Mouse (Mus musculus) CH12.LX (cell line): ENCODE data around the gene Akap8. TPM values are rescaled to one million over a fixed set of nuclear protein-coding genes. Genes with fewer than 3 reads are reported as not detected.

Experiments
- DNase-seq: peaks from one replicate; pipeline ENCODE4 v3.0.0-alpha.2; 2013; ENCODE audit errors: extremely low read depth
- H3K27ac ChIP-seq: 2 replicates; pipeline ENCODE4 v1.5.1; 2012; ENCODE audit warnings: low read depth, mild to moderate bottlenecking, control low read depth, moderate library complexity; ENCODE audit not compliant: insufficient read depth
- H3K27me3 ChIP-seq: replicated peaks from 2 replicates; pipeline ENCODE3; 2012; ENCODE audit warnings: inconsistent platforms
- H3K36me3 ChIP-seq, 2 experiments: replicated peaks in 1 of 2; 2 replicates each; pipeline versions ENCODE3 to v1.6.1; 2012; ENCODE audit warnings: inconsistent platforms in 1 of 2, low read length in 1 of 2, mild to moderate bottlenecking in 1 of 2, mixed read lengths in 1 of 2, moderate library complexity in 1 of 2; ENCODE audit not compliant: control insufficient read depth in 1 of 2, insufficient read depth in 1 of 2
- H3K4me1 ChIP-seq, 2 experiments: 2 replicates each; pipeline ENCODE4 v1.6.1; 2012; ENCODE audit warnings: inconsistent platforms in 1 of 2, moderate library complexity in 1 of 2; ENCODE audit not compliant: insufficient read depth in 2 of 2, control insufficient read depth in 1 of 2
- H3K4me2 ChIP-seq: 2 replicates; pipeline ENCODE4 v1.6.1; 2012; ENCODE audit warnings: low read depth, mild to moderate bottlenecking, control low read depth; ENCODE audit not compliant: poor library complexity, insufficient read depth, severe bottlenecking
- H3K4me3 ChIP-seq, 3 experiments: fragments of 150-350 bp in 1 of 3; sonication (generic) in 1 of 3; replicated peaks in 1 of 3; 2 replicates each; pipeline versions ENCODE3 to v1.5.1; 2011 to 2012; ENCODE audit warnings: low read depth in 2 of 3, low read length in 2 of 3, mild to moderate bottlenecking in 2 of 3, moderate library complexity in 2 of 3, control low read depth in 1 of 3, improper control_type of control experiment in 1 of 3, inconsistent platforms in 1 of 3, mixed read lengths in 1 of 3; ENCODE audit not compliant: poor library complexity in 1 of 3
- H3K79me2 ChIP-seq: replicated peaks from 2 replicates; pipeline ENCODE4 v1.6.1; 2012; ENCODE audit warnings: mild to moderate bottlenecking, moderate library complexity; ENCODE audit not compliant: control insufficient read depth, poor library complexity, insufficient read depth, severe bottlenecking; ENCODE audit errors: extremely low read depth
- H3K9ac ChIP-seq: 2 replicates; pipeline ENCODE4 v1.6.1; 2012; ENCODE audit warnings: low read depth, mild to moderate bottlenecking, control low read depth, moderate library complexity; ENCODE audit not compliant: insufficient read depth
- H3K9me3 ChIP-seq: replicated peaks from 2 replicates; pipeline ENCODE3; 2012; ENCODE audit warnings: low read length, inconsistent platforms, mixed read lengths
- BHLHE40 ChIP-seq: IDR thresholded peaks from 2 replicates; pipeline ENCODE4 v1.6.1; 2011; ENCODE audit warnings: mild to moderate bottlenecking, low read depth, low read length, improper control_type of control experiment
- CHD1 ChIP-seq: IDR thresholded peaks from 2 replicates; pipeline ENCODE4 v1.6.1; 2012; ENCODE audit warnings: low read depth, low read length, improper control_type of control experiment, inconsistent platforms
- CHD2 ChIP-seq: IDR thresholded peaks from 2 replicates; pipeline ENCODE4 v1.6.1; 2011; ENCODE audit warnings: low read length, improper control_type of control experiment
- CTCF ChIP-seq, 2 experiments: IDR thresholded peaks in 1 of 2; conservative IDR thresholded peaks in 1 of 2; 2 replicates each; pipeline ENCODE4 v1.5.1; 2011 to 2012; ENCODE audit warnings: low read depth in 2 of 2, low read length in 2 of 2, improper control_type of control experiment in 1 of 2, inconsistent platforms in 1 of 2, mild to moderate bottlenecking in 1 of 2, moderate library complexity in 1 of 2
- ELF1 ChIP-seq: IDR thresholded peaks from 2 replicates; pipeline ENCODE4 v1.6.1; 2014; ENCODE audit warnings: low read depth, mild to moderate bottlenecking, inconsistent platforms, low read length, improper control_type of control experiment
- EP300 ChIP-seq: IDR thresholded peaks from 2 replicates; pipeline ENCODE4 v1.6.1; 2011; ENCODE audit warnings: low read length, improper control_type of control experiment
- GABPA ChIP-seq: IDR thresholded peaks from 2 replicates; pipeline ENCODE4 v1.6.1; 2012; ENCODE audit warnings: low read depth, low read length, improper control_type of control experiment, inconsistent platforms; ENCODE audit not compliant: insufficient replicate concordance
- HCFC1 ChIP-seq: IDR thresholded peaks from 2 replicates; pipeline ENCODE4 v1.6.1; 2012; ENCODE audit warnings: low read depth, mild to moderate bottlenecking, inconsistent platforms, low read length, improper control_type of control experiment
- JUND ChIP-seq: conservative IDR thresholded peaks from 2 replicates; pipeline ENCODE4 v1.6.1; 2011; ENCODE audit warnings: low read depth, low read length, improper control_type of control experiment
- KAT2A ChIP-seq: IDR thresholded peaks from 2 replicates; pipeline ENCODE4 v1.6.1; 2012; ENCODE audit warnings: low read length, improper control_type of control experiment, inconsistent platforms; ENCODE audit not compliant: insufficient replicate concordance
- MAX ChIP-seq: IDR thresholded peaks from 2 replicates; pipeline ENCODE4 v1.6.1; 2011; ENCODE audit warnings: low read length, improper control_type of control experiment
- MAZ ChIP-seq: IDR thresholded peaks from 2 replicates; pipeline ENCODE4 v1.6.1; 2012; ENCODE audit warnings: low read depth, mild to moderate bottlenecking, inconsistent platforms, low read length, improper control_type of control experiment, moderate library complexity
- MEF2A ChIP-seq: IDR thresholded peaks from 2 replicates; pipeline ENCODE4 v1.6.1; 2014; ENCODE audit warnings: low read depth, mild to moderate bottlenecking, inconsistent platforms, low read length, improper control_type of control experiment, borderline replicate concordance
- MXI1 ChIP-seq: IDR thresholded peaks from 2 replicates; pipeline ENCODE4 v1.6.1; 2011; ENCODE audit warnings: mild to moderate bottlenecking, low read depth, low read length, improper control_type of control experiment
- MYC ChIP-seq: IDR thresholded peaks from 2 replicates; pipeline ENCODE4 v1.6.1; 2011; ENCODE audit warnings: low read depth, mild to moderate bottlenecking, improper control_type of control experiment, low read length
- NELFE ChIP-seq: IDR thresholded peaks from 2 replicates; pipeline ENCODE4 v1.6.1; 2011; ENCODE audit warnings: low read depth, low read length, improper control_type of control experiment
- NRF1 ChIP-seq: IDR thresholded peaks from 2 replicates; pipeline ENCODE4 v1.6.1; 2014; ENCODE audit warnings: low read depth, mild to moderate bottlenecking, inconsistent platforms, low read length, improper control_type of control experiment, moderate library complexity
- PAX5 ChIP-seq: IDR thresholded peaks from 2 replicates; pipeline ENCODE4 v1.6.1; 2012; ENCODE audit warnings: low read length, inconsistent platforms, mixed read lengths
- POLR2A ChIP-seq: IDR thresholded peaks from 2 replicates; pipeline ENCODE4 v1.6.1; 2011; ENCODE audit warnings: low read depth, mild to moderate bottlenecking, improper control_type of control experiment, low read length
- POLR2AphosphoS2 ChIP-seq: IDR thresholded peaks from 2 replicates; pipeline ENCODE4 v1.6.1; 2011; ENCODE audit warnings: low read depth, low read length, improper control_type of control experiment
- RCOR1 ChIP-seq: conservative IDR thresholded peaks from 2 replicates; pipeline ENCODE4 v1.6.1; 2012; ENCODE audit warnings: low read depth, mild to moderate bottlenecking, inconsistent platforms, low read length, improper control_type of control experiment
- SIN3A ChIP-seq: IDR thresholded peaks from 2 replicates; pipeline ENCODE4 v1.6.1; 2012; ENCODE audit warnings: low read length, improper control_type of control experiment, inconsistent platforms
- SMC3 ChIP-seq: IDR thresholded peaks from 2 replicates; pipeline ENCODE4 v1.6.1; 2011; ENCODE audit warnings: low read depth, low read length, improper control_type of control experiment
- TBP ChIP-seq: conservative IDR thresholded peaks from 2 replicates; pipeline ENCODE4 v1.6.1; 2011; ENCODE audit warnings: low read depth, low read length, improper control_type of control experiment
- USF1 ChIP-seq: IDR thresholded peaks from 2 replicates; pipeline ENCODE4 v1.6.1; 2014; ENCODE audit warnings: low read depth, mild to moderate bottlenecking, inconsistent platforms, low read length, improper control_type of control experiment
- USF2 ChIP-seq: conservative IDR thresholded peaks from 2 replicates; pipeline ENCODE4 v1.6.1; 2011; ENCODE audit warnings: low read depth, low read length, improper control_type of control experiment
- ZC3H11A ChIP-seq: IDR thresholded peaks from 2 replicates; pipeline ENCODE4 v1.6.1; 2012; ENCODE audit warnings: low read depth, mild to moderate bottlenecking, inconsistent platforms, low read length, improper control_type of control experiment
- ZKSCAN1 ChIP-seq: IDR thresholded peaks from 2 replicates; pipeline ENCODE4 v1.6.1; 2012; ENCODE audit warnings: low read depth, inconsistent platforms, low read length, improper control_type of control experiment, borderline replicate concordance
- ZMIZ1 ChIP-seq: IDR thresholded peaks from 2 replicates; pipeline ENCODE4 v1.6.1; 2012; ENCODE audit warnings: low read depth, mild to moderate bottlenecking, inconsistent platforms, low read length, improper control_type of control experiment
- ZNF384 ChIP-seq: IDR thresholded peaks from 2 replicates; pipeline ENCODE4 v1.6.1; 2012; ENCODE audit warnings: low read depth, low read length, improper control_type of control experiment, inconsistent platforms
- dilution Hi-C: fragments of 300-500 bp; cut with MboI; formaldehyde crosslinking; loops from 2 replicates; pipeline ENCODE4 v1.14.3; 2020; ENCODE audit warnings: low sequenced_read_pairs; ENCODE audit not compliant: extremely low pct_unique_long_range_greater_than_20kb, extremely low pct_ligation_motif_present
- in situ Hi-C: fragments of 300-500 bp; cut with MboI; formaldehyde crosslinking; loops from 3 replicates; pipeline ENCODE4 v1.14.3; 2019; ENCODE audit warnings: low sequenced_read_pairs, low pct_ligation_motif_present, low pct_unique_long_range_greater_than_20kb, mixed read lengths
- polyA plus RNA-seq: library from polyadenylated mRNA; unstranded; fragments of >175 nt; gene quantifications from 2 replicates; pipeline ENCODE4 v1.2.1, GENCODE M21; 2012; ENCODE audit warnings: low read depth; ENCODE audit not compliant: insufficient read length
- total RNA-seq, 2 experiments: library from RNA; depleted of rRNA; stranded (reverse); fragments of 300-350 nt in 1 of 2; fragments of >200 nt in 1 of 2; gene quantifications; 2 replicates each; pipeline ENCODE4 v1.2.3; 2012 to 2014

The Akap8 gene
- total and polyA plus RNA-seq, 3 experiments: 62.5 to 146 (median 75.2) TPM

- H3K4me1 ChIP-seq: peaks cover 0 to 26% of the 10 kb centered on the region in 2 experiments; a peak in 2 of 4 replicates
- in situ Hi-C loops: no loop called here
- no peak for DNase-seq
- no peak overlapping the region for H3K4me3 ChIP-seq
- no peak overlapping the region for H3K27ac ChIP-seq
- no peaks in the 10 kb centered on the region for H3K9me3 ChIP-seq
- no peak for TF ChIP-seq CTCF (conservative IDR thresholded peaks at IDR 0.05 in 1 of 2, IDR thresholded peaks at IDR 0.05 in 1 of 2; ENCODE audit: low read depth in 2 of 2, low read length in 2 of 2)
- TF ChIP-seq MYC: no peak
- no peak for TF ChIP-seq BHLHE40
- TF ChIP-seq ZKSCAN1: no peak
- TF ChIP-seq POLR2A: no peak
- TF ChIP-seq ZC3H11A: no peak
- no peak for TF ChIP-seq NRF1
- peak; percentile 1; the same call in 1 of the 2 replicates for TF ChIP-seq ZMIZ1
- no peak for TF ChIP-seq ZNF384
- TF ChIP-seq RCOR1: no peak
- TF ChIP-seq GABPA: no peak
- no peak for TF ChIP-seq SMC3
- no peak for TF ChIP-seq PAX5
- no peak for TF ChIP-seq ELF1
- no peak for TF ChIP-seq CHD2
- no peak for TF ChIP-seq MXI1
- peak; percentile 29; the same call in 1 of the 2 replicates for TF ChIP-seq POLR2AphosphoS2
- peaks cover 22 to 50% of the 10 kb centered on the region in 2 experiments for H3K36me3 ChIP-seq
- no peaks in the 10 kb centered on the region for H3K27me3 ChIP-seq
- no peak overlapping the region for H3K9ac ChIP-seq
- peaks cover 27% of the 10 kb centered on the region for H3K79me2 ChIP-seq
- no peak overlapping the region for H3K4me2 ChIP-seq
- dilution Hi-C loops: no loop called here
These were observed 30.7 kb upstream of the Akap8 start for GRCm38 (mm10) chr17:32351726-32352125.

GRCm38 (mm10) chr17:32351269-32351668 is 30.2 kb upstream of the Akap8 start:
- Histone ChIP-seq H3K27ac (no peak overlapping the region), H3K9me3 (no peaks in the 10 kb centered on the region), H3K79me2 (peaks cover 30% of the 10 kb centered on the region), H3K4me3 (peak overlapping the region in 2 of 3 experiments; percentile 65 to 69), H3K36me3 (peaks cover 18 to 45% of the 10 kb centered on the region in 2 experiments), H3K27me3 (no peaks in the 10 kb centered on the region), H3K4me2 (peak overlapping the region; percentile 94), H3K4me1 (peaks cover 0 to 26% of the 10 kb centered on the region in 2 experiments; a peak in 2 of 4 replicates), H3K9ac (no peak overlapping the region; the same call in 1 of the 2 replicates)
- dilution Hi-C loops (no loop called here), in situ Hi-C loops (no loop called here)
- DNase-seq: no peak
- no peak for TF ChIP-seq SIN3A
- TF ChIP-seq USF1: no peak
- no peak for TF ChIP-seq SMC3
- TF ChIP-seq KAT2A: no peak
- TF ChIP-seq JUND: no peak
- TF ChIP-seq TBP: no peak
- no peak for TF ChIP-seq MEF2A
- TF ChIP-seq CHD1: no peak
- TF ChIP-seq GABPA: no peak
- no peak for TF ChIP-seq MAZ
- no peak for TF ChIP-seq ZMIZ1
- TF ChIP-seq HCFC1: no peak
- TF ChIP-seq NELFE: no peak
- no peak for TF ChIP-seq EP300
- TF ChIP-seq USF2: no peak
- TF ChIP-seq MAX: no peak
- no peak for TF ChIP-seq ZKSCAN1
- no peak for TF ChIP-seq NRF1
- no peak for TF ChIP-seq ZNF384
- TF ChIP-seq CHD2: no peak
